Mouse (Mus musculus): ENCODE results near the gene Slc35f2. TPM values are rescaled to one million over a fixed set of nuclear protein-coding genes. Genes with fewer than 3 reads are reported as not detected.

Gene Slc35f2
- polyA plus RNA-seq, 1 experiment from 2014 or later: 7.3 TPM

Other genes starting within 250 kb of the Slc35f2 start
- 11.2 and 13.0 TPM in 2 replicates for gene Atm, start 234.8 kb upstream of the Slc35f2 start, polyA plus RNA-seq (2014; fragmentation: Nextera tagmentation; extraction: Ambion mirVana)
- 10.3 and 16.1 TPM in 2 replicates for gene Npat, start 234.5 kb upstream of the Slc35f2 start, polyA plus RNA-seq (2014; fragmentation: Nextera tagmentation; extraction: Ambion mirVana)
- 157 and 160 TPM in 2 replicates for gene Acat1, start 161.2 kb upstream of the Slc35f2 start, polyA plus RNA-seq (2014; fragmentation: Nextera tagmentation; extraction: Ambion mirVana)
- 64.1 and 69.3 TPM in 2 replicates for gene Cul5, start 101.5 kb upstream of the Slc35f2 start, polyA plus RNA-seq (2014; fragmentation: Nextera tagmentation; extraction: Ambion mirVana)
- gene Rab39, start 65.3 kb upstream of the Slc35f2 start, polyA plus RNA-seq (2014; fragmentation: Nextera tagmentation; extraction: Ambion mirVana): 2.8 and 3.0 TPM in 2 replicates
- gene Sln, start 78.6 kb downstream of the Slc35f2 start, polyA plus RNA-seq (2014; fragmentation: Nextera tagmentation; extraction: Ambion mirVana): not detected in 2 replicates
- gene Elmod1, start 203.8 kb downstream of the Slc35f2 start, polyA plus RNA-seq (2014; fragmentation: Nextera tagmentation; extraction: Ambion mirVana): 19.3 and 23.3 TPM in 2 replicates

Data from midbrain, embryonic 14.5 days (tissue).